Mouse (Mus musculus) hindbrain, embryonic 15.5 days (tissue): ENCODE data around the gene Clic5. TPM values are rescaled to one million over a fixed set of nuclear protein-coding genes. Genes with fewer than 3 reads are reported as not detected.

Experiments
- ATAC-seq: fragments of 200-750 bp; cut with Nextera tagmentation; 2 replicates; pipeline ENCODE4 v1.8.0; 2017; ENCODE audit warnings: low read depth, moderate number of reproducible peaks, moderate TSS enrichment; ENCODE audit not compliant: low FRiP score
- H3K27ac ChIP-seq: fragments of 300-500 bp; sonication (generic); replicated peaks from 2 replicates; pipeline ENCODE4 v1.5.1; 2015; ENCODE audit warnings: mild to moderate bottlenecking, inconsistent platforms
- H3K27me3 ChIP-seq: fragments of 300-500 bp; sonication (generic); 2 replicates; pipeline ENCODE4 v1.6.1; 2015; ENCODE audit warnings: control low read depth, inconsistent platforms
- H3K36me3 ChIP-seq: fragments of 300-500 bp; sonication (generic); 2 replicates; pipeline ENCODE4 v1.6.1; 2015; ENCODE audit warnings: control low read depth, inconsistent platforms
- H3K4me1 ChIP-seq: fragments of 300-500 bp; sonication (generic); replicated peaks from 2 replicates; pipeline ENCODE4 v1.6.1; 2015; ENCODE audit warnings: control low read depth, inconsistent platforms
- H3K4me2 ChIP-seq: fragments of 300-500 bp; sonication (generic); 2 replicates; pipeline ENCODE4 v1.6.1; 2015; ENCODE audit warnings: moderate library complexity, mild to moderate bottlenecking, inconsistent platforms
- H3K4me3 ChIP-seq: fragments of 300-500 bp; sonication (generic); 2 replicates; pipeline ENCODE4 v1.5.1; 2015; ENCODE audit warnings: mild to moderate bottlenecking, inconsistent platforms
- H3K9ac ChIP-seq: fragments of 300-500 bp; sonication (generic); 2 replicates; pipeline ENCODE4 v1.6.1; 2015; ENCODE audit warnings: inconsistent platforms
- H3K9me3 ChIP-seq: fragments of 300-500 bp; sonication (generic); 2 replicates; pipeline ENCODE4 v1.6.1; 2016; ENCODE audit warnings: control low read depth, inconsistent platforms
- WGBS: fragments of 180-500 bp; shearing (Covaris S2); methylation state at CpG from one replicate; pipeline ENCODE4 v1.1.7; 2015; 5-methylcytosine and 5-hydroxymethylcytosine counted together
- polyA plus RNA-seq: library from polyadenylated mRNA; unstranded; fragments of >200 nt; fragmentation: Nextera tagmentation; extraction: Ambion mirVana; gene quantifications from 2 replicates; pipeline ENCODE4 v1.2.1, GENCODE M21; 2015

Clic5 gene
- 0.18 and 0.55 TPM in 2 replicates for polyA plus RNA-seq

DNA sequence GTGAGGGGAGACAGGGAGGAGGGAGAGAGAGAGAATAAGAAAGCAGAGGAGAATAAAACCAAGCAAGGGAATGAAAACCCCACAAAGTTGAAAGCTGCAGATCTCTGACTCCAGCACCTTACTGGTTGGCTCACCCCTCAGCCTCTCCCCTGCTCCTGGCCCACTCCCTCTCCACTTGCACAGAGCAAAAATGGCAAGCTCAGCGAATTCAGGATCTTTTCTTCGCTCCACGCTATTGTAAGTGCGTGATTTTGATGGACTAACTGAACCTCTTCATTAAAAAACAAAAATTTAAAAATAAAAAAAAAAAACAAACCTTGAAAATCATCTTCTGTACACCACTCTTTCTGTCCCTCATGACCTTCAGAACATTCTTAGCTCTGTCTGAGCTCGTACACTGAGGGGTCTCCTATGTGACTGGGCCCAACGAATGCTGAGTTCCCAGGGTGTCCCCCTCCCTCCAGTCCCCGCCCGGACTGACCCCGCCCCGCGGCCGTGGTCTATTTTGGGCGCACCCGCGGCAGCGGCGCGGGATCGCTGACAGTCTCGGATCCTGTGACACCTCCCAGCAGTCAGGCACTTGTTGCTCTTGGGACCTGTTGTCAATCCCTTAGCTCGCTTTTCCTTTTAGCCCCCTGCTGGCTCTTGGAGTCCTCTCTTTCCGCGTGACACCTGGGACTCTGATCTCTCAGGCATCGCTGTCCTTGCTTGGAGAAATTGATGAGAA is at the start of gene Clic5:
Clic5 (plus strand) TSS at position 543 of the 727 bp plus-strand sequence.
- no peak for ATAC-seq

DNA sequence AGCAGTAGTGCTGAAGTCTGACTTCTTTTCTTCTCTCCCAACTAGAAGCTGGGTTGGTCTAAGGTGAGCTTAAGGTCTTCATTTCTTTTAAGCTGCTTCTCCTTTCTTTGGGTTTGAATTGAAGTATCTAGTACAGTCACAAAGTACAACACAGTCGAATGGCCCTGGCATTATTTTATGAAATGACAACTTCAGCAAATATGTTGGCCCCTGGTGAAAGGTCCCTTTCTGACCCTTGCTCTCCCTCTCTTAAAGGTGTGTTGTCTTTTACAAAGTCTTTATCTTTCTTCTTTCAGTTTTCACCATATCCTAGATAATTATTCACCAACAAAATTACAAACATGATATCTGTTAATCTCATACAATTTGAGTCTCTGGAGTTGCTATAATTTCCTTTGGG is 42.6 kb upstream of the Clic5 start:
- ATAC-seq, result no peak
- 79% methylated on average over 1 of the region's 1 CpGs for WGBS
- Histone ChIP-seq H3K9ac (no peak overlapping the region), H3K27ac (no peak overlapping the region), H3K4me2 (no peak overlapping the region), H3K27me3 (no peaks in the 10 kb centered on the region), H3K9me3 (no peaks in the 10 kb centered on the region), H3K4me1 (no peaks in the 10 kb centered on the region), H3K36me3 (no peaks in the 10 kb centered on the region), H3K4me3 (no peak overlapping the region)

More for the DNA sequence above, at the start of gene Clic5:
- Histone ChIP-seq H3K27me3 (peaks cover 26% of the 10 kb centered on the region), H3K4me1 (peaks cover 17% of the 10 kb centered on the region), H3K9ac (peak within 1 kb of the TSS; percentile 7; the same call in 1 of the 2 replicates), H3K36me3 (no peaks in the 10 kb centered on the region), H3K4me2 (peak within 1 kb of the TSS; percentile 83), H3K9me3 (no peaks in the 10 kb centered on the region), H3K27ac (no peak within 1 kb of the TSS), H3K4me3 (peak within 1 kb of the TSS; percentile 38)
- 5% methylated on average over 24 of the region's 24 CpGs for WGBS

DNA sequence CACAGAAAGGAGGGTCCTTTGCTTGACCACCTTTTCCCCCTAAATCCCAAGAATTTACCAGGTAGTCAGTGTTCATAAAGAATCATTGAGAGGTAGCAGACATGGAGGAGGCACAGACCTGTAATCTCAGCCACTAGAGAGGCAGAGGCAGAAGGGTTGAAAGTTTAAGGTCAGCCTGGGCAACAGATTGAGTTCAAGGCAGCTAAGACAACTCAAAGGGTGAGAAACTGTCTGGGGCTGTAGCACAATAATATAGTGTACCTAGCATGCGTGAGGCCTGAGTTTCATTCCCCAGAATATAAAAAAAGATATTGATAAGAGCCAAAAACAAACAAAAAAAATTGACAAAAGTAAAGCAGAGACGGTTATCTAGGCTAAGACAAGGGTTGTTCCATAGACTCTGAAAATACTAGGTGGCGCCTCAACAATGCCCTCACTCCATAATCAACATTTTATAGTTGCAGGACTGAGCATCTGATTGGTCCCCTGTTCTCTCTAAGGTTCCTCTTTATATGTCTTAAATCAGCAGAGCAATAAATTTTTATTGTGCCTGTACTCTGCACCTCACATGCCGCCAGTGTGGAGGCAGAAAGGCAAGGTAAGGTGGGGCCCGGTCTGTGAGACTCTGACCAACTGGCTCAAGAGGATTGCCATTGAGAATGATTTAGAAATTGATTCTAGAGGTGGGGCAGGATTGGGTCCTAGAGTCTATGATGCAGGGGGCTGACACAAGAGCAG is 40.1 kb upstream of the Clic5 start:
- ATAC-seq, result no peak
- Histone ChIP-seq H3K4me2 (no peak overlapping the region), H3K27me3 (no peaks in the 10 kb centered on the region), H3K4me3 (no peak overlapping the region), H3K9me3 (no peaks in the 10 kb centered on the region), H3K9ac (no peak overlapping the region), H3K36me3 (no peaks in the 10 kb centered on the region), H3K4me1 (no peaks in the 10 kb centered on the region), H3K27ac (no peak overlapping the region)
- 93% methylated on average over 5 of the region's 5 CpGs for WGBS

DNA sequence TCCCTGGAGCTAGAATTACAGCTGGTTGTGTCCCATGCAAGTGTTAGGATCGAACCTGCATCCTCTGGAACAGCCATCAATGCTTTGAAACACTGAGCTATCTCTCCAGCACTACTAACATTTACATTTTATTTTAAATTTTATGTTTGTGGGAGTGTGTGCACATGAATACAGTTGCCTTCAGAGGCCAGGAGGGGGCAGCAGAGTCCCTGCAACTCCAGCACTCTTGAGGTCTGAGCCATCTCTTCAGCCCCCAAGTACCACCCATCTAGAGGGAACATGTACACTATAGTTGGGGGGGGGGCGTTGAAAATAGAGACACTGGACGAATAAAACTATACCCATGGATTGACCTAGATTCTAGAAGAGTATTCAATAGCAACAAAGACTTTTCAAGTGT is 37.3 kb upstream of the Clic5 start:
- Histone ChIP-seq H3K27me3 (no peaks in the 10 kb centered on the region), H3K36me3 (no peaks in the 10 kb centered on the region), H3K9me3 (no peaks in the 10 kb centered on the region), H3K4me2 (no peak overlapping the region), H3K9ac (no peak overlapping the region), H3K4me1 (no peaks in the 10 kb centered on the region), H3K27ac (no peak overlapping the region), H3K4me3 (no peak overlapping the region)
- 76% methylated on average over 3 of the region's 3 CpGs for WGBS
- no peak for ATAC-seq

DNA sequence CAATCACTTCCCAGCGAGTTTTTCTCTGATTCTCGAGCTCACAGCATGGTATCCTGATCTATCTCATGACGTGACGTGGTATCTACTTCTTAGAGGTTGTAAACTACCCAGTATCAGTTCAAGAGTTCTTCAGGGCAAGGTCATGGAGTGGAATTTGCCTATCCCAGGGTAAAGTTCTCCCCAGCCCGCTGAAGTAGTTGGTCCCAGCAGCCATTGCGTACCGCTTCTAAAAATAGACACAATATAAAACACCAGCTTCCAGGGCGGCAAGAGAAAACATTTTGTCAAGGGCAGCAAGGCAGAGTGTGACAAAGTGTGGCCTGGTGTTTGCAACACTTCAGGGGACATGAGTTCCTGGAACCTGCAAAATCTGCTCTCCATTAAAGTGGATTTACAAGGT is 36.5 kb upstream of the Clic5 start:
- no peak overlapping the region for H3K9ac ChIP-seq
- no peak overlapping the region for H3K4me3 ChIP-seq
- H3K36me3 ChIP-seq, result no peaks in the 10 kb centered on the region
- no peak for ATAC-seq
- no peak overlapping the region for H3K27ac ChIP-seq
- WGBS, result 89% methylated on average over 8 of the region's 8 CpGs
- H3K9me3 ChIP-seq, result no peaks in the 10 kb centered on the region
- H3K4me2 ChIP-seq, result no peak overlapping the region
- no peaks in the 10 kb centered on the region for H3K27me3 ChIP-seq
- H3K4me1 ChIP-seq, result no peaks in the 10 kb centered on the region

DNA sequence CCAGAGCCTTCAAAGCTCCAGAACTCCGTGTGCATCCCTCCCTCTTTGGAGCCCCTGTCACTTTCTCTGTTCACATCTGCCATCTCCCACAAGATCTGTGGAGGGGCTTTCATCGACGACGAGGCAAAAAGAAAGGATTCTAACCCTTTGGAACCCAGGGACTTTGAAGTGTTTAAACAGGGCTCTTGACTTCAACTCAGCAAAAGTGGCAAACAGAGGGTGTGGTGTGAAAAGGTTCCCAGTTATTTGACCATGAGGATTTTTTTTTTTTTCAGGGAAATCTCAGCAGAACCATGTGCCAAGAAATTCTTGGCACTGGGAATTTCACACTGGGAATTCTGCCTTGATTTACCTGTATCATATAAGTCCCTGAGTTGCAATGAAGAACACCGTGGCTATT is 34.5 kb upstream of the Clic5 start:
- H3K9ac ChIP-seq, result no peak overlapping the region
- no peaks in the 10 kb centered on the region for H3K4me1 ChIP-seq
- WGBS, result 48% methylated on average over 5 of the region's 5 CpGs
- H3K36me3 ChIP-seq, result no peaks in the 10 kb centered on the region
- H3K4me2 ChIP-seq, result no peak overlapping the region
- no peaks in the 10 kb centered on the region for H3K9me3 ChIP-seq
- no peaks in the 10 kb centered on the region for H3K27me3 ChIP-seq
- no peak overlapping the region for H3K27ac ChIP-seq
- no peak for ATAC-seq
- no peak overlapping the region for H3K4me3 ChIP-seq

DNA sequence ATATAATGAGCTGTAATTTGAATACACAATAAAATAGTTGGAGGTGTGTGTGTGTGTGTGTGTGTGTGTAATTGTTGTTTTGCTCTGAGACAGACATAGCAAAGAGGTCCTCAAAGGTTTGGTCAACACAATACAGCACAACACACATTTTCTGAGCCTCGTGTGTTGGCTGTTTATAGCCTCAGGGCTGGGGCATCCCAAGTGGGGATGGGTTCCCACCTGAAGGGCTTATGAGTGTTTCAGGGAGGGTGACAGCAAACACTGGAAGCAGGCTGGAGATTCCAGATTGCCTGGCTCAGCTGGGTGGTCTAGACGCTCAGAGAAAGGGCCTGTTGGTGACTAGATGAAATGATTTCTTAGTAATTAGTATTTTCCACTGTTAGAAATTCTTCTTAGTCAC is 33.2 kb upstream of the Clic5 start:
- H3K9me3 ChIP-seq, result no peaks in the 10 kb centered on the region
- no peaks in the 10 kb centered on the region for H3K36me3 ChIP-seq
- H3K9ac ChIP-seq, result no peak overlapping the region
- 80% methylated on average over 2 of the region's 2 CpGs for WGBS
- ATAC-seq, result no peak
- no peak overlapping the region for H3K27ac ChIP-seq
- H3K4me2 ChIP-seq, result no peak overlapping the region
- no peaks in the 10 kb centered on the region for H3K4me1 ChIP-seq
- no peak overlapping the region for H3K4me3 ChIP-seq
- H3K27me3 ChIP-seq, result no peaks in the 10 kb centered on the region

DNA sequence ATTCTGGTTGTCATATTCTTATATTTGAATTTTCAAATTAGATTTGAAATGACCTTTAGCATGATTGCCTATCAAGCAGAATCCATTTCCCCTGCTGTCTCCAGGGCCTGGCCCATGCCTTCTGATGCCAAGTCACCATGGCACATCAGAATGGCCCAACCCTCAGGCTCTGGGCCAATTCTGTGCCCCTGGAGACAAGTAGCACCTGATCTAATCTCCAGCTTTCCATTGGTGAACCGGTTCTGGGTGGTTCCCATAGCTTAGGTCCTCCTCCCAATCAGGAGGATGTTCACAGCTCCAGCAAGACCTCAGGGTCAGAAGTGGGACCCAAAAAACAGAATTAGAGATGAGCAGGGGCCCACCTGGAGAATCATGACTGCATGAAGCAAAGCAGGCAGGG is 30.2 kb upstream of the Clic5 start:
- WGBS, result 73% methylated on average over 1 of the region's 1 CpGs
- no peak for ATAC-seq
- no peak overlapping the region for H3K4me3 ChIP-seq

DNA sequence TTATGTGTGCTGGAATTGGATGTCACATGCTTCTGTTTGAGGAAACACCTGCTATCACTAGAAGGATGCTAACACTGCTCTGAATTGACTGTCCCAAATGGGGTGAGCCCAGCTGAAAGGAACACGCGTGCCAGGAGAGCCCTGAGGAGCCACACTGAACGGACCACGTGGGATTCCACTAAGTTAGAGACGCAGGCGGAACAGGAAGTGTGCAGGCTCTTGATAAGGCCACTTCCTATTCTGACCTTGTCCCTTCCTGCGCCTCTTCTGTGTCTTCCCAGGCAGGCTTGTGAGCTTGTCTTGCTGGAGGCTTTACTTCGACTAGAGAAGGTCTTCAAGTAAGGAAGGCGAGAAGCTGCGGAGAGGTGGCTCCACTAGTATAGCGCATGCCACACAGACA is 27.9 kb upstream of the Clic5 start:
- no peaks in the 10 kb centered on the region for H3K4me1 ChIP-seq
- no peaks in the 10 kb centered on the region for H3K27me3 ChIP-seq
- no peaks in the 10 kb centered on the region for H3K9me3 ChIP-seq
- 90% methylated on average over 11 of the region's 11 CpGs for WGBS
- ATAC-seq, result no peak
- no peak overlapping the region for H3K9ac ChIP-seq
- no peak overlapping the region for H3K27ac ChIP-seq
- H3K4me2 ChIP-seq, result no peak overlapping the region
- H3K36me3 ChIP-seq, result no peaks in the 10 kb centered on the region
- no peak overlapping the region for H3K4me3 ChIP-seq

More for the DNA sequence above, 30.2 kb upstream of the Clic5 start:
- H3K4me2 ChIP-seq, result no peak overlapping the region
- no peaks in the 10 kb centered on the region for H3K36me3 ChIP-seq
- H3K4me1 ChIP-seq, result no peaks in the 10 kb centered on the region
- no peak overlapping the region for H3K27ac ChIP-seq
- no peaks in the 10 kb centered on the region for H3K27me3 ChIP-seq
- H3K9ac ChIP-seq, result no peak overlapping the region
- H3K9me3 ChIP-seq, result no peaks in the 10 kb centered on the region

DNA sequence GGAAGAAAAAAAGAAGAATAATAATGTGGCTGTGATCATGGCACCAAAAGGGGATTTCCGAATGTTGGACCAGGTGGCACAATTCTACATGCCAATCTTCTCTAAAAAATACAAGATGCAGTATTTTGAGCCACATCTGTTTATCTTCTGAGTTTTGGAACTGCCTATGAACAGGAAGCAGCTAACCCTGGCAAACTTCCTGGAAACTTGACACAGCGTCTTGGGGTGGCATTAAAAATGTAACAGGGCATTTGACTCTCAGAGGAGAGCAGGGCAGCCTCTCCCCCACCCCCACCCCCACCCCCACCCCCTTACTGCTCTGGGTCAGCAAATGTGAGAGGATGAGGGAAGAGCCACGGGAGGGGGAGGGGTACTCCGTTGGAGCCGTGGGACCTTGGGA is 25.9 kb upstream of the Clic5 start:
- H3K27me3 ChIP-seq, result no peaks in the 10 kb centered on the region

DNA sequence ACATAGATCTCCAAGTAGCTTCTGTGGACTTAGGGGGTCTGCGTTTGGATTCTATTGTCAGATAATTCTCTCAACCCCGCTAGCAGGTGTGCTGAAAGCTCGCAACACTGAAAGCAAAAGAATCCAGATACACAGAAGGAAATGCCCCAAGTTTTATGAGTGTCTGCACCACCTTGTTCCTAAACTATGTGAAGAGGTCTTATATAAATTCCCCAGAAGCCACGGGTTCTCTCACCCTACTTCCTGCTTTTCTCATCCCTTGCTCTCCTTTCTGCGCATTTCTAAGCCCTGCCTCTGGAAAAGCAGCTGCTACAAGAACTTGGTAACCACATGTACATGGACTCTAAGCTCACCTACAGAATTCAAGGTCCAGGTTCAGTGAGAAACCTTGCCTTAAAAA is 25.4 kb upstream of the Clic5 start:
- Histone ChIP-seq H3K36me3 (no peaks in the 10 kb centered on the region), H3K27me3 (no peaks in the 10 kb centered on the region), H3K27ac (no peak overlapping the region), H3K4me2 (no peak overlapping the region), H3K4me1 (no peaks in the 10 kb centered on the region), H3K4me3 (no peak overlapping the region), H3K9me3 (no peaks in the 10 kb centered on the region), H3K9ac (no peak overlapping the region)
- 77% methylated on average over 5 of the region's 5 CpGs for WGBS
- ATAC-seq, result no peak

More for the DNA sequence above, 25.9 kb upstream of the Clic5 start:
- H3K4me3 ChIP-seq, result no peak overlapping the region
- no peaks in the 10 kb centered on the region for H3K9me3 ChIP-seq
- H3K9ac ChIP-seq, result no peak overlapping the region
- H3K4me1 ChIP-seq, result no peaks in the 10 kb centered on the region
- 52% methylated on average over 5 of the region's 5 CpGs for WGBS
- H3K36me3 ChIP-seq, result no peaks in the 10 kb centered on the region
- no peak for ATAC-seq
- H3K27ac ChIP-seq, result no peak overlapping the region
- no peak overlapping the region for H3K4me2 ChIP-seq

DNA sequence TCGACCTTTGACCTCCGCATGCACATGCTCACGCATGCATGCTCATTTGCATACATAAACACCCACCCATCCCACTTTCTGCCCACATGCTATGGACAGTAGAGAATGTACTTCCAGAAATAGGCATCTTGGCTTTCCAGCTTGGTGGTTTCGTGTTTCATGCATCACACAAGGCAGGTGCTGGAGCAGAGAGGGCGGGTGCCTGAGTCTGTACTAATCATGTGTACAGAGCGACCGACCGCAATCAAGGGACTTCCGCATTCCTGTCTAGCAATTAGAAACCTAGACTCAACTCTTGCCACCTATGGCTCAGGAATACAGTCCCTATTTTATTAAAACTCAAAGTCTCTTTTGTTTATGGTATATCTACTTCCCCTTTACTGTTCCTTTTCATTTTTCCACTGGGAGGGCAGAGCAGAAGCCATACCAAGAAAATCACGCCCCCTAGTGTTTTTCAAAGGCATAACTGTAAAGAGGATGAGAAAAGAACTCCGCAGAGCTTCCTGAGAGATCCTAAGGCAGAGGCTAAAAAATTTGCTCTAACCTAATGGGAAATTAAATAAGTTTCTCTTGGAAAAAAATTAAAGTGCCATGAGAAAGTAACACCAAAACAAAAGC is 22.5 kb upstream of the Clic5 start:
- H3K4me2 ChIP-seq, result no peak overlapping the region
- H3K4me3 ChIP-seq, result no peak overlapping the region
- no peaks in the 10 kb centered on the region for H3K4me1 ChIP-seq
- WGBS, result 78% methylated on average over 11 of the region's 11 CpGs
- no peaks in the 10 kb centered on the region for H3K36me3 ChIP-seq
- no peaks in the 10 kb centered on the region for H3K27me3 ChIP-seq
- no peaks in the 10 kb centered on the region for H3K9me3 ChIP-seq
- no peak overlapping the region for H3K9ac ChIP-seq
- ATAC-seq, result no peak
- no peak overlapping the region for H3K27ac ChIP-seq
